Mouse (Mus musculus) naive thymus-derived CD4-positive, alpha-beta T cell, adult 2 months (primary cell): ENCODE data around the gene Cldn24.
A peak's percentile ranks its signal among the peaks of the same experiment; 100 is the strongest.

Experiments used
- DNase-seq: peaks from one replicate; pipeline ENCODE4 v3.0.0-alpha.2; 2011; ENCODE audit warnings: low read depth

Cldn24 gene

GRCm38 (mm10) chr8:47832616-47833015, 10.7 kb downstream of the Cldn24 start:
- DNase-seq = no peak

GRCm38 (mm10) chr8:47833944-47834343, 12.0 kb downstream of the Cldn24 start:
- DNase-seq = no peak

GRCm38 (mm10) chr8:47843063-47843462, 21.1 kb downstream of the Cldn24 start:
- DNase-seq = no peak

- no peak for DNase-seq
Observed at GRCm38 (mm10) chr8:47843651-47844050, 21.7 kb downstream of the Cldn24 start.

- DNase-seq = no peak
Observed at GRCm38 (mm10) chr8:47845956-47846355, 24.0 kb downstream of the Cldn24 start.

- DNase-seq = no peak
Observed at GRCm38 (mm10) chr8:47847161-47847560, 25.2 kb downstream of the Cldn24 start.

GRCm38 (mm10) chr8:47847931-47848330, 26.0 kb downstream of the Cldn24 start:
- no peak for DNase-seq

GRCm38 (mm10) chr8:47849842-47850241, 27.9 kb downstream of the Cldn24 start:
- DNase-seq = no peak

- DNase-seq = peak; percentile 26
Observed at GRCm38 (mm10) chr8:47851824-47852502, 30.0 kb downstream of the Cldn24 start.

GRCm38 (mm10) chr8:47852737-47853136, 30.8 kb downstream of the Cldn24 start:
- no peak for DNase-seq

GRCm38 (mm10) chr8:47853356-47853755, 31.4 kb downstream of the Cldn24 start:
- no peak for DNase-seq

GRCm38 (mm10) chr8:47859259-47859658, 37.3 kb downstream of the Cldn24 start:
- no peak for DNase-seq

GRCm38 (mm10) chr8:47866568-47866967, 44.6 kb downstream of the Cldn24 start:
- DNase-seq = no peak

GRCm38 (mm10) chr8:47867067-47867466, 45.1 kb downstream of the Cldn24 start:
- DNase-seq = peak; percentile 72
